Mouse (Mus musculus) cerebral cortex, adult 2 months (tissue): ENCODE data around the gene Selenbp1.

Experiments
- WGBS: fragments of 180-500 bp; shearing (Covaris S2); methylation state at CpG from one replicate; pipeline ENCODE4 v1.1.7; 2018; 5-methylcytosine and 5-hydroxymethylcytosine counted together

The Selenbp1 gene

DNA sequence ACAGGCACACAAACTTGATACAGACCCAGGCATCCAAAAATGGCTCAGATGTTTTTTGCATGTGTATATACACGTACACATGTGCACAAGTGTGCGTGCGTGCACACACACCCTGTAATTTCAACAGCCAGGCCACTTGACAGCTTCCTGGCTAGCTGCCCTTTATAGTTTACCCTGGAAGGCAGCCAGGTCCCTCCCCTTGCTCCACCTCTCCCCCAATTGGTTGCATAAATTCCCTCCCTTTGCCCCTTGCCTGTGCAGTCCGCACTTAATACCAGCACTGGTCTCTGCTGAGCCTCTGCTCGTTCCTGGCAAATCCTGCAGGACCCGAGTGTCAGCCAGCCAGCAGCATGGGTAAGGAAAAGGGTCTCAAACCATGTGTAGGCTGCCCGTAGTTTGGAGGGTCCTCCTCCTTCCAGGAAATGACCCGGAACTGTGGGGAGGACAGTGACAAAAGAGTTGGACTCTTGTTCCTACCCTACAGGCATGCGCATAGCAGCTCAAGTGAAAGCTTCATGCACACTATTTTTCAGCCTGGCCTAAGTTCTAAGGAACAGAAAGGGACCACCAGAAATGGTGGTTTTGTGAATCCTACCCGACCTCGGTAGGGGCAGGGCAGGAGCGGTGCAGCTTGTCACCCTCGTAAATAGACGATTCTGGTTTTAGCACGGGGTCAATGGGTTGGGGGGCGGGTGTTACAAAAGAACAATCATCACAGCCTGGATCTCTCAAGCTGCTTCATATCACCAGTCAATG lies at the start of gene Selenbp1:
Gene Selenbp1, plus strand, starts transcription at position 248 of the 756 bp plus-strand sequence.
- WGBS, result 35% methylated on average over 16 of the region's 16 CpGs

DNA sequence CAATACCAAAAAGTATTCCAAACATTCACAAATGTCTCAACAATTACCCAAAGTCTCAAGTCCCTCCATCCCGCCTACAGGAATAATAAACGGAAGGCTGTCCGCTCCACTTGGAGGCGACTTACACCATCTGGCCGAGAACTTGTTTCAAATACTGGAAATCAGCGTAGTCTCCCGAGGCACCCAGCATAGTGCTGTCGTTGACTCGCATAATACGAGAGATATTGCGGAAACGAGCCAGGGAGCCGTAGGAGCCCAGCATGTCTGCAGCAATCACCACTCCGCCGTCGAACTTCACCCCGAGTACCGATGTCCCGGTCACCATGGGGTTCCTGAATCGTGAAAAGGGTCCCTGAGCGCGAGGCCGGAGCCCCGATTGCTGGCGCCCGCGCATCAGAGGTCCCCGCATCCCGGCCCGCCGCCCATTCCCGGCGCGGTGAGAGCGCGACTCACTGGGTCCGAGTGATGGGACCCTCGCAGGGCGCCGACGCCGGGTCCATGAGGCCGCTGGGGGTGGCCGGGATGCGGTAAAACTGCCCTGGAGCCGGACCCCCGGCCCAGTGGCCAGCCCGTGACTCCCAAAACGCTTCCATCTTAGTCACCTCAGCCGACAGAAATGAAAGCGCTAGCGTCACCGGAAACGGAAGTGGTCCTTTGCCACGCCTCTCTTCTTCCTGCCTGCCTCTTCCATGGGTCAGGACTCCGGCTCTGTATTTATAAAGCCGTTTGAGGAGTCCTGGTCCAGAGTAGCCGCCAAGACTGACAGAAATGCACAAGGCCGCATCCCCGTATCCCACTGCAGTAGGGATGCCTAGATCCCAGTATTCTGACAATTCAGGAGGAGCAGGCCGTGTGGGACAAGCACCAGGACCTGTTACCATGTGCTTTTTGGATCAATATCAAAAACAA lies 46.3 kb upstream of the Selenbp1 start, which contains the start of gene Psmb4:
Gene Psmb4, minus strand, starts transcription at position 646 of the 909 bp plus-strand sequence.
- under 1% methylated on average over 61 of the region's 61 CpGs for WGBS

DNA sequence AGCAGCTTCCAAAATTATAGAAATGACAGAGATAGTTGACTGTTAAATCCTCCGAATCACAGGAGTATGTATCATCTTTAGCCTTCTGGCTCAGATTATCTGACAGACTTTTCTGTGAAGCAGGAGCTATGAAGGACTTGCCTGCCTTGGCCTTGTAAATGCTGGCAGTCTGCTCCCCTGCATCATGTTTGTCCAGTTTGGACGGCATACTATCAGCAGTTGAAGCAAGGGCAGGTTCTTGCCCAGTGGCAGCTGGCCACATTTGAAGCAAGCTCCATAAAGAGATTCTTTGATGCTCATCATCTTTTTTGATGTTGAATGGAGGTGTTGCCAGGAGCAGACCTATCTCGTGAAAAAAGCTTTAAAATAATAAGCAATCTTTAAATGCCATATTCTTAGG lies 38.8 kb upstream of the Selenbp1 start:
- 70% methylated on average over 3 of the region's 3 CpGs for WGBS

DNA sequence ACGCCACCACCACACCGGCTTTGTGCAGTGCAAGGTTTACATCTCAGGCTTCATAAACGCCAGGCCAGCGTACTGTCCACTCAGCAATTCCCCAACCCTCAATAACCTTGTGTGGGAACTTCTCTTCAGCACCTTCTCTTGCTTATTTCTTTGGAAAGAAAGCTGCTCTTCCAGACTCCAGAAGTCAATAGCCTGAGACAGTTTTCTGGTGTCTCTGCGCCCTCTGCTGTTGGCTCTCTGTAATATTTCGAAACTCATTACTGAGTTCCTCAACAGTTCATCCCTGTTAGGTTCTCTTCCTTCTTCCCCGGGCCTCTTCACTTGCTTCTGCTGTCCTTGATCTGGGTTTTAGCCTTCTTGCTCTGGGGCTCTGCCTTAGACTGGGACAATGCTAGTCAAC lies 30.1 kb upstream of the Selenbp1 start:
- WGBS, result 20% methylated on average over 7 of the region's 7 CpGs

DNA sequence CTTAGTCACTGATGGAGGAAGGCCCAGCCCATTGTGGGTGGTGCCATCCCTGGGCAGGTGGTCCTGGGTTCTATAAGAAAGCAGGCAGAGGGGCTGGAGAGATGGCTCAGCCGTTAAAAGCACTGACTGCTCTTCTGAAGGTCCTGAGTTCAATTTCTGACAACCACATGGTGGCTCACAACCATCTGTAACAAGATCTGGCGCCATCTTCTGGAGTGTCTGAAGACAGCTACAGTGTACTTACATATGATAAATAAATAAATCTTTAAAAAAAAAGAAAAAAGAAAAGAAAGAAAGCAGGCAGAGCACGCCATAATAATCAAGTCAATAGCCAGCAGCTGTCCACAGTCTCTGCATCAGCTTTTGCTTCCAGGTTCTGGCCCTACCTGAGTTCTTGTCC lies 28.1 kb upstream of the Selenbp1 start:
- WGBS, result 67% methylated on average over 3 of the region's 3 CpGs

DNA sequence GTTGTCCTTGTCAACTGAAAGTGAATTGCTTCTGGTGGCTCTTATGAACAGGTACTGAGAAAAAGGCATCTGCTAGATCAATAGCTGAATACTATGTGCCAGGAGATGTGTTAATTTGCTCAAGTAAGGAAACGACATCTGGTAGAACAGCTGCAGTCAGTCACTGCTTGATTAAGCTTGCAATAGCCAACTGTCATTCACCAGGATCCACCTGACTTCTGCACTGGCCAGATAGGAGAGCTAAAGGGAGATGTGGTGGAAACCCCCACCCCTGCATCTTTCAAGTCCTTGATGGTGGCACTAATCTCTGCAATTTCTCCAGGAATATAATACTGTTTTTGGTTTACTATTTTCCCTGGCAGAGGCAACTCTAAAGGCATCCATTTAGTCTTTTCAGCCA lies 26.4 kb upstream of the Selenbp1 start:
- WGBS, result 74% methylated on average over 1 of the region's 1 CpGs

DNA sequence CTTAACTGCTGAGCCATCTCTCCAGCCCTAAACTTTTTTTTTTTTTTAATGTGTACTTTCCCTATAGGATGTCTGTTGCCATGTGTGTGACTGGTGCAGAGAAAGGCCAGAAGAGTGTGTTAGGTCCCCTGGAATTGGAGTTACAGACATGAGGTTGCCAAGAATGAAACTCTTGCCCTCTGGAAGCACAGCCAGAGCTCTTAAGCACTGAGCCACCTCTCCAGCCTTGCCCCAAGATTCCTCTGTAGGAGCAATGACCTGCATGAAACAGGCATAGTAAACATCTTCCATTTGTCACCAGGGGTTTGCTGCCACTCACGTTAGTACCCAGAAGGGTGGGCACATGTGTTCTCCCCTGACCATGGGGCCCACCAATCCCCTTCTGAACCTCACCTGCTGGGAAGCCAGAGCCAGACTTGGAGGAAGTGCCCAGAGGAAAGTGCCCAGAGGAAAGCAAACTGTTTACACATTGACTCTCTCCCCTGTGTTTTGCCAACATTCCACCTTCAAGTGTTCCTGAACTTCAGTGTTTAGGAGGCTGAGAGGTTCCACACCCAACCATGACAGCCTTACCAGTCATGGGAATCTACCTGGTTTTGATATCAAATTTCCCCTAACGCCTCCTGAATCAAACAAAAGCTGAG lies 21.7 kb upstream of the Selenbp1 start:
- WGBS, result 84% methylated on average over 2 of the region's 2 CpGs

DNA sequence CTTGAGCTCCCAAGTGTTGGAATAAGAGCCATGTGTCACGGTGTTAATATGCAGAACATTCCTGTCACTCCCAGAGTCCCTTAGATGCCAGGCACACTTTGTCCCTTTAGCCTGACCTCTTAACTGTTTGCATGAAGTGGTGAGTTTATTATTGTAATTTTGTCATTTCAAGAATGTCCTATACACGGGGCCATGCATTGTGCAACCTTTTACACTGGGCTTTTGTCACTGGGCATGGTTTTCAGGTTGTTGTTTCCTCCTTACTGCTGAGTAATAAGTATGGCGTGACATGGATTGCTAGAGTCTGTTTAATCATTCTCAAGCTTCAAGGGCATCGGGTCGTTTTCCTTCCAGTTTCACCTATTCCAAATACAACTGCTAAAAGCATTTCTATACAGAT lies 19.1 kb upstream of the Selenbp1 start:
- 80% methylated on average over 5 of the region's 5 CpGs for WGBS

DNA sequence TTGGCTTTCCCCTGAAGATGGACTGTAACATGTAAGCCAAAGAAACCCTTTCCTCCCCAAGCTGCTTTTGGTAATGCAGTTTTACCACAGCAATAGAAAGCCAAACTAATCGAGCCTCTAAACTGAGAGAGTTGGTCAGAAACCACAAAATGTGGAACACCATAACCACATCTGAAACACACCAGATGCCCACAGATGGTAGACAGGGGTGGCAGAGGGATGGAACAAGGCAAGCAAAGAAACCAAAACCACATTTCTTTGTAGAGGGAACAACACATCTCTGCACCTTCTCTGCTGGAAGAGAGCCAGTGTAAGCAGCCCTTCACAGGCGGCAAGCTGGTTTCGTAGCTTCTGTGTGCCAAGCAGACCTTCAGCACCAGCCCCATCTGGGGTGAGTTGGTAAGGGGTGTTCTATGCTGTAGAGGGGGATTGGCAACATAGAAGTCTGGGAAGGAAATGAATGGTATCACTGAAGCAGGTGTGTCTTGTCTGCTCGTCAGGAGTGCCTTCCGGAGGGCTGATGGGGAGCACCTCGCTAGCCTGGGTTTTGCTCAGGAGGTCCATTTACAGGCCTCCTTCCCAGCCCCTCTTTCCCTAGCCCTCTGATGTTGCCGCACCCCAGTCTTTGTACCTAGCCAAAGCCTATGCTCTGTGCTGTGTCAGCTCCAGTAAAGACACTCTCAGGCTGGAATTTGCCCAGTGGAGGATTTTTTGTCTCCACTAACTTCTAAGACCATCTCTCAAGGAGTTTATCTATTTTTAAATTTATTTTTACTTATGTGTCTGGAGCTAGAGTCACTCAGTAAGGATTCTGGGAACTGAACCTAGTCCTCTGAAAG lies 16.7 kb upstream of the Selenbp1 start:
- 62% methylated on average over 7 of the region's 7 CpGs for WGBS

DNA sequence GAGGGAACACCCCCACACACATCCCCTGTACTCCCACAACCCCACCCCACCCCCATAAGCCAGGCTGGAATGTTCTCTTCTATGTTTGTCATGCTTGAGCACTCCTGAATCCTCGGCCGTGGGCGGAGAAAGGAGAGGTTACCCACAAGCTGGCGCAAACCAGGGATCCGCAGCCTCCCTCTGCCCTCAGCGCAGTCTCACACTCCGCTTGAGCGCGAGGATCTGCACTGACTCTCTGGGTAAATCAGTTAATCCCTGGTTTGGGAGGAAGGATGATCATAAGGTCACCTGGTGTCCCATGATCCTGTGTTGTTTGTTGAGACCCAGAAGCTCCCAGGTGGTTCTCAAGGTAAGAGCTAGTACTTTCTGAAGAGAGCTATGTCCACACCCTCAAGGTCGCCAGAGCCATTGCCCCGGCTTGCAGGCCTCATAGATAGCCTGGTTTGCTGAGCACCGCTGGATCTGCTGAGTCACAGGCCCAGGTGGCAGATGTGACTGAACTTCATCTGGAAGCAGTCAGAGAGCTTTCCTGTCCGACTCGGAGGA lies 15.0 kb upstream of the Selenbp1 start:
- WGBS, result 50% methylated on average over 14 of the region's 14 CpGs

DNA sequence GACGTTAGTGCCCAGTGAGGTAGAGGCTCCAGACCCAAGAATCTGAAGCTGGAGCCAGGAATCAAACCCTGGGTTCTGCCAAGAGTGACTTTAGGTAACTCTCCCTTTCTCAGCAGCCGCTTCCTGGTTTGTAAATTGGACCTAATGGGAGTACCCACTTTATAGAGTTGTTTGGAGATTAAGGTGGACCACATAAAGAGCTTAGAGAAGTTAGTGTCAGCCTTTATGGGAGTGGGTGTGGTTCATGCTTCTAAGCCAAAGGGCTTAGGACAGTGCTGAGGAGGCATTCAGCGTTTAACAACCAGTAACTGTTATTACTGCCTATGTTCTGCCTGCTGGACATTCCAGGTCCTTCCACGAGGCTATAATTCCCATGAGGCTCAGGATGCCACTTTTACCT lies 14.0 kb upstream of the Selenbp1 start:
- WGBS, result 84% methylated on average over 4 of the region's 4 CpGs

DNA sequence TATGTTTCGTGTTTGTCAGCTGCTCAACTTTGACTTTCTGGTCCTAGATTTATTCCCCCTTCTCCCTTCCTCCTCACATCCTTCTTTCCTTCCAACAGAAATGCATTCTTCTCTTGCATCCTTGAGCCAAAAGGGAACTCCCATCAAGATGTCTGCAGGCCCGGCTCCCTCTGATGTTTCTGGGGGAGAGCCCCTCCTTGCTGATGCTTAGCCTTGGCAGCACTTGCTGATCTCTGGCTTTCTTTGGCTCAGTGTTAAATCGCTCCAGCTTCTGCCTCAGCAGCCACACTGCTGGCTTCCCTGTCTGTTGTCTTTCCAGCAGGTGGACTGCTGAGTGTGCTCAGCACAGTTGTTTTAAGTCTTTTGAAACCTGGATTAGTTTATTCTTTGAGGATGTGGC lies 11.8 kb upstream of the Selenbp1 start:
- 51% methylated on average over 3 of the region's 3 CpGs for WGBS

DNA sequence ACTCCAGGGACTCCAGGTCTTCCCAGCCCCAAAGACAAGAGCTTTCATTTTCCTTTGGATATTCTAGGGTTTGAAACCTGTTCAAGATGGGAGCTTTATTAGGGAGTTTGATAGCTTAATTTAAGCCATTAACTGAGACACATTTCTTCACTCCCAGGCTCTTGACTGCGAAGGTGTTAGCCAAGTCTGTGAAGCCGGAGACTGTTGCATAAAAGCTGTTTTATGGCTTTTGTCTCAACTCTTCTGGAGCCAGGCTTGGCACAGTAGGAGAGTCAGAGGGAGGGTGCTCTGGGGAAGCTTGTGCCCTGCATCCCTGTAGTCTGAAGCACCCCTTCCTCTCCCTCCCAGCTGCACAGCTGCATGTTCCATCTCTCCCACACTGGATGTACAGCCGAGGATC lies 10.5 kb upstream of the Selenbp1 start:
- WGBS, result 26% methylated on average over 3 of the region's 3 CpGs

DNA sequence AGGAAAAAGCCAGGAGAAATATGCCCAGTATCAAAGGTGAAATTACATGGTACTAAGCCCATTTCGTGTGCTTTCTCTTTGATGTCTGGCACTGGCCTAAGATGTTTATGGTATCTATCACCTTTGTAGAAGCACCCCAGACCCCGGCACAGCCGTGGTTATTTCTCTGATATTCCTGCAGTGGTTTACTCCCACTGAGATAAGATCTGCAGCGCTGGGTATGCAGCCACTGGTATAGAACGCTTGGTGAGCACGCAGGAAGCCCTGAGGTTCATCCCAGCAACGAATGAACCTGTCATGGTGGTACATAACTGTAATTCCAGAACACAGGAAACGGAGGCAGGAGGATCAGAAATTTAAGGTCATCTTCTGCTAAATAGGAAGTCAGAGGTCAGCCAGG lies 8.2 kb upstream of the Selenbp1 start:
- WGBS, result 87% methylated on average over 8 of the region's 8 CpGs

DNA sequence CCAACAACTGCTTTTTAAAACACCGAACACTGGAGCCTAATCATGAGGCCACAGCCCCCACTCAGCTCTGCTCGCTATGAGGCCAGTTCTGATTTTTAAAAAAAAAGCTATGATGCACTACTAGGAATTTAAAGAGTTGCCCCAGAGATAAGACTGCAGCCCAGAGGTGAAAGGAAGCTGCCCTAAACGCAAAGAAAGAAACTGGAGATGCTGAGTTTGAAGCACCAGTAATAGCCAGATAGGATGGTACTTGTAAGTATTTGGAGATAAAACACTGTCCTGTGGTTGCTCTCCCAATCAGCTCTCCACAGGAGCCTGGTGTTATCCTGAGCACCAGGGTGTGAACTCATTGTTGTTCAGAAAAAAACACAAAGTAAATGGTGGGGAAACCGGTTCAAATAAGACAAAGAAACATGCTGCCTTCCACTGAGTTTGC lies 6.5 kb upstream of the Selenbp1 start:
- 71% methylated on average over 4 of the region's 4 CpGs for WGBS

DNA sequence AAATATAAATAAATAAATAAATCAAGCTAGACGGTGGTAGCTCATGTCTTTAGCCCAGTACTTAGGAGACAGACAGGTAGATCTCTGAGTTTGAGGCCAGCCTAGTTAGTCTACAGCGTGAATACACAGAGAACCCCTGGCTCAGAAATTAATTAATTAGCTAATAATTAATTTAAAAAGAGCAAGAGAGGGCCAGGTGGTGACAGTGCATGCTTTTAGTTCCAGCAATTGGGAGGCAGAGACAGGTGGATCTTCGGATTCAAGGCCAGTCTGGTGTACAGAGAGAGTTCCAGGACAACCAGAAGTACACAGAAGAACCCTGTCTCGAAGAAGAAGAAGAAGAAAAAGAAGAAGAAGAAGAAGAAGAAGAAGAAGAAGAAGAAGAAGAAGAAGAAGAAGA lies 3.9 kb upstream of the Selenbp1 start:
- 87% methylated on average over 4 of the region's 4 CpGs for WGBS

DNA sequence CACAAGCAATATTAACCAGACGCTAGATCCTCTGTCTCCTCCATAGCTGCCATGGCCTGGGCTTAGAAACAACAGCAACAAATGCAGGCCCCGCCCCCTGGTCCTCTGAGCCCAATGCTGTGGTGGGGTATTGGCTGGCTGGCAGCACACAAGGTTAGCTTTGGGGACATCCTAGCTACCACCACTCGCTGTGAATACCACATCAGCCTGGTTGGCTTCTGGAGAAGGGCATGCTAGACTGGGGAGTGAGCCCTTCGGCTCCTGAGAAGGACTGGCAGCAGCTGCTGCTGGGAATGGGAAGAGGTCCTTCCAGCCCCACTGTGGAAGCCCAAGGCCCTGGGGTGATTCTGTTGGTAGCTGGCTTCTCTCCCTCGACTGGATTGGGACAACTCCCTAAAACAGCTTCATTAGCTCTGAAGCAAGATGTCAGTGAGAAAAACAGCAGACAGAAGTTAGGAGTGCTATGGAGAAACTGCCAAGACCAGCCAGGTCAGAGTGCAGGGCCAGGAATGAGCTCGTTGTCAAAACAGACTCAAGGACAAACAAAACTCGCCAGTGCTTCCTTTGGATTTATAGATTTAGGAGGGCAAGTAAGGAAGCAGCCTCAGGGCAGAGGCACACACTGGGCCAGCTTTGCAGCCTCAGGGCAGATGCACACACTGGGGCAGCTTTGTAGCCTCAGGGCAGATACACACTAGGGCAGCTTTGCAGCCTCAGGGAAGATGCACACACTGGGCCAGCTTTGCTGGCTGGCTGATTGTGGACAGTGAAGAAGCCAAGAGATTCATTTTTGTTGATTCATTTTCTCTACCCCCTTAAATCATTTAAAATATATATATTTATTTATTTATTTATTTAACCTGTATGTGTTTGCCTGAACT lies 2.2 kb upstream of the Selenbp1 start:
- WGBS, result 75% methylated on average over 7 of the region's 7 CpGs

DNA sequence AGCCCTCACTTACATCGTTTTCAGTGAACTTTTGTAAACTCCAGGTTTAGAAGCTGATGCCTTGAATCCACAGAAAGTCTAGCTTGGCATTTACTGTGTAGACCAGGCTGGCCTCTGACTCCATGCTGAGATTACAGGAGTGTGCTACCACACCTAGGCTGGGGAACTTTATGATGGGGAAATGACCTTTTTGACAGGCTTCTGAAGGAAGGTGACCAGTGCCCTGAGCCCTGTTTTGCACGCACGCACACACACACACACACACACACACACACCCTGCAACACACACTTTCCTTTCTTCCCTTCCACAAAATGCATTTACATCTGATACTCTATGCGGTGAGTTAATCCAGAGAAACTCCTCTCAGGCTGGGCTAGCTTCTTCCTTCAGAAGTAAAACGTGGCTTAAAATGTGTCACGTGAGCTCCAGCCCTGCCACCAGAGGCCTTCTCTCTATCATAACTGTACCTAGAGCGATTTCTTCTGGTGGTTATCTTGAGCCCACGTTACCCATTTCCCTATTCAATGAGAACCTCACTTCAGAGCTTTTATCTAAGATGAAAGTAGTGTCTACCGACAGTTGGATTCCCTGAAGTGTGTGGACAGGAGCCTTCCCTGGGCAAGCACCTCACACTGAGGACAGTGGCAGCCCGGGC lies 1.3 kb upstream of the Selenbp1 start:
- 91% methylated on average over 10 of the region's 10 CpGs for WGBS

DNA sequence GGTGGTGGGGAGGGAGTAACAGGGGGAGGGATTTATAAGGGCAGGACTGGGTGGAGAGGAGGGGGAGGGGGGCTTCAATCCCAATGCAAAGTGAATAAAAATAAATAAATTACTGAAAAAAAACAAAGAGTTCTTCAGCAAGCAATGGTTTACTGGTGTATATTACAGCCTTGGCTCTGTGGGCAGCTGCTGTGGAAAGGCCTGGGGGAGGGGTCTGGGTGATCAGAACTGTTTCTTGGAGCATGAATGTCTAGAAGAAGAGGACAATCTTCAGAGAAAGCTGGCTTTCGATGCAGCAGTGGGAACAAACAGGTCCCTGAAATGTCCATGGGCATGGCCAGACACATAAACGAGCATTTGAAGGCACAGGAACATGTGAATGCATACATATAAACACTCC lies 577 bp upstream of the Selenbp1 start:
- 56% methylated on average over 2 of the region's 2 CpGs for WGBS

DNA sequence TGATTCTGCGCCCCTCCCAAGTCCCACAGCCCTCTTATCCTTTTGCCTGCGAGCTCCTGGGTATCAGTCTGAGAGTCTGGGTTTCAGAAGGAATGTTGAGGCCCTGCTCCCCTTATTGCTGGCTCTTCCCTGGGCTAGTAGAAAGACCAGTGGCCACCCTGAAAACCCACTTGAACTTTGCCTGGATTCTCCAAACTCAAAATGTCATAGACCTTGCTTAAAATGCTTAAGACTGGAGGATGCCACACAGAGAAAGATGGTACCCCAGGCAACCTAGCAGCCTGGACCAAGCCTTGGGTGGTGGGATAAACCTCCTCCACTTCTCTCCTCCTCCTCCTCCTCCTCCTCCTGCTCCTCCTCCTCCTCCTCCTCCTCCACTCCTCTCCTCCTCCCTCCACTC lies 748 bp downstream of the Selenbp1 start:
- no CpG with 5 or more reads among the region's 2 CpGs for WGBS
